Mouse (Mus musculus) kidney, postnatal 4 days (tissue): ENCODE measurements around the gene Zg16.
"Not testable (repeated sequence)": the region's sequence is repeated elsewhere in the genome, so short reads cannot be mapped to it uniquely, and the experiment has no call there.

Experiments
- DNase-seq, 2 experiments: peaks; one replicate each; pipeline ENCODE4 v3.0.0; 2021; ENCODE audit warnings: mixed read lengths in 2 of 2

Zg16 gene

GRCm38 (mm10) chr7:127087278-127088010 is at the start of gene Zg16:
Gene Zg16 (minus strand): TSS chr7:127087328.
- DNase-seq = not testable (repeated sequence)

- no peak for DNase-seq
Measured at GRCm38 (mm10) chr7:127136181-127137071, 49.3 kb upstream of the Zg16 start.

- no peak for DNase-seq
Measured at GRCm38 (mm10) chr7:127134821-127135447, 47.8 kb upstream of the Zg16 start.

- no peak for DNase-seq
Measured at GRCm38 (mm10) chr7:127133125-127133524, 46.0 kb upstream of the Zg16 start.

- peak; percentile 47 to 65 for DNase-seq
Measured at GRCm38 (mm10) chr7:127129638-127130037, 42.5 kb upstream of the Zg16 start.

- peak; percentile 39 to 59 for DNase-seq
Measured at GRCm38 (mm10) chr7:127121911-127122270, 34.8 kb upstream of the Zg16 start, which contains the start of gene Qprt. Gene Qprt (minus strand): TSS chr7:127122226.

GRCm38 (mm10) chr7:127121061-127121910 is 34.2 kb upstream of the Zg16 start:
- peak; percentile 71 to 85 for DNase-seq

GRCm38 (mm10) chr7:127118671-127119445 is 31.7 kb upstream of the Zg16 start:
- DNase-seq = no peak

GRCm38 (mm10) chr7:127117948-127118347 is 30.8 kb upstream of the Zg16 start:
- peak in 1 of 2 experiments; percentile 50 for DNase-seq

- DNase-seq = peak; percentile 53 to 67
Measured at GRCm38 (mm10) chr7:127116331-127116935, 29.3 kb upstream of the Zg16 start.

GRCm38 (mm10) chr7:127114920-127115319 is 27.8 kb upstream of the Zg16 start:
- no peak for DNase-seq

GRCm38 (mm10) chr7:127113614-127114259 is 26.6 kb upstream of the Zg16 start:
- DNase-seq = peak; percentile 41 to 63

GRCm38 (mm10) chr7:127112921-127113597 is 25.9 kb upstream of the Zg16 start:
- no peak for DNase-seq

- DNase-seq = no peak
Measured at GRCm38 (mm10) chr7:127112251-127112841, 25.2 kb upstream of the Zg16 start.

GRCm38 (mm10) chr7:127111461-127111860 is 24.3 kb upstream of the Zg16 start:
- DNase-seq = peak; percentile 70 to 77

- peak; percentile 86 to 87 for DNase-seq
Measured at GRCm38 (mm10) chr7:127110239-127111007, 23.3 kb upstream of the Zg16 start.

- no peak for DNase-seq
Measured at GRCm38 (mm10) chr7:127105551-127105950, 18.4 kb upstream of the Zg16 start.

GRCm38 (mm10) chr7:127104560-127105332 is 17.6 kb upstream of the Zg16 start:
- peak; percentile 75 to 85 for DNase-seq
